ENCODE assay signal across 10 mouse cellular contexts in the genomic region with DNA sequence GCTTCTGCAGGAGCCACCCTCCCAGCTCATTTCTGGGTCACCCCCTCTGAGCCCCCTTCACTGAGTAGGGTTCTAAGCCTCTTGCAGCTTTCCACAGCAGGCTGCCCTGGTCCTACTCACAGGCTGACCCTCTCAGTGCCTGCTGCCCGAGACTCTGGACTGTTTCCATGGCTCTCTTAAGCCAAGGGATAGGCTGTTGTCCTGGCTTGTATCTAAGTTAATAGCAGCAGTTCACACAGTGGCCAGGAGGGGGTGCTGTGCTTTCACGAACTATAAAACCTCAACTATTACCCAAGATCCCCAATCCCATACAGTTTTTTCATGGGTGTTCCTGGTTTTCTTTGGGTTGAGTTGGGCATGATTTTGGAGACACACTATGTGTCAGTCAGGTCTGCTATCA. TPM values are rescaled to one million over a fixed set of nuclear protein-coding genes. Genes with fewer than 3 reads are reported as not detected.
DNase-seq lines count a peak whose midpoint lies in the region; ATAC-seq lines count a peak whose summit lies in the region.
"Had no signal": no experiment of that assay in that cellular context is flagged by ENCODE, and none has a peak within 500 bp of the region (broad histone marks: within the 10 kb centered on the region; RNA-seq: fewer than 3 reads in every experiment).

No protein-coding gene starts in this region.

- no peak overlapping the region for H3K27ac ChIP-seq in hindbrain, embryonic 10.5 days
- no peak overlapping the region for H3K27ac ChIP-seq in hindbrain, embryonic 12.5 days
- H3K27ac ChIP-seq: limb, embryonic 13.5 days had no signal

- no peak overlapping the region for H3K4me3 ChIP-seq in hindbrain, embryonic 10.5 days
- H3K4me3 ChIP-seq in hindbrain, embryonic 12.5 days: no peak overlapping the region
- H3K4me3 ChIP-seq: limb, embryonic 13.5 days had no signal

- H3K9ac ChIP-seq in hindbrain, embryonic 12.5 days: no peak overlapping the region
- H3K9ac ChIP-seq: limb, embryonic 13.5 days had no signal

- no peaks in the 10 kb centered on the region for H3K27me3 ChIP-seq in hindbrain, embryonic 10.5 days (ENCODE audit: insufficient read depth, poor library complexity, severe bottlenecking)
- no peaks in the 10 kb centered on the region for H3K27me3 ChIP-seq in hindbrain, embryonic 12.5 days

- peak; percentile 47 for DNase-seq in hindbrain, embryonic 10.5 days (ENCODE audit: low spot score)
- peak; percentile 80 for DNase-seq in CD4-positive, CD25-positive, alpha-beta regulatory T cell, adult 2 months (ENCODE audit: low read depth, low spot score)
- peak; percentile 74 for DNase-seq in ZHBTc4 (ENCODE audit: low read depth, low spot score)
- peak; percentile 16 for DNase-seq in embryo, embryonic 11.5 days (ENCODE audit: low read depth, low spot score)
- DNase-seq in layer of hippocampus, adult 9-11 months: peak; percentile 19
- peak; percentile 78 for DNase-seq in naive thymus-derived CD4-positive, alpha-beta T cell, adult 2 months (ENCODE audit: low read depth)
- peak; percentile 73 for DNase-seq in thymus, postnatal 4 days

- H3K36me3 ChIP-seq in hindbrain, embryonic 10.5 days: no peaks in the 10 kb centered on the region
- no peaks in the 10 kb centered on the region for H3K36me3 ChIP-seq in hindbrain, embryonic 12.5 days
- H3K36me3 ChIP-seq: limb, embryonic 13.5 days had no signal

- no peak overlapping the region for H3K4me2 ChIP-seq in hindbrain, embryonic 12.5 days (replicated peaks)
- H3K4me2 ChIP-seq: limb, embryonic 13.5 days had no signal

- ATAC-seq in hindbrain, embryonic 12.5 days (ENCODE audit: low FRiP score): no peak

- no peaks in the 10 kb centered on the region for H3K4me1 ChIP-seq in hindbrain, embryonic 10.5 days (replicated peaks)
- H3K4me1 ChIP-seq in hindbrain, embryonic 12.5 days: no peaks in the 10 kb centered on the region
- H3K4me1 ChIP-seq: limb, embryonic 13.5 days had no signal

- H3K9me3 ChIP-seq in hindbrain, embryonic 10.5 days: no peaks in the 10 kb centered on the region
- no peaks in the 10 kb centered on the region for H3K9me3 ChIP-seq in hindbrain, embryonic 12.5 days (replicated peaks)
- H3K9me3 ChIP-seq: limb, embryonic 13.5 days had no signal

- 36% methylated on average over 2 of the region's 2 CpGs for WGBS in hindbrain, embryonic 10.5 days
- WGBS in hindbrain, embryonic 12.5 days: 49% methylated on average over 2 of the region's 2 CpGs

RNA-seq across cellular contexts. Expression of a gene that starts 2.3 kb away (rescaled TPM):
- not detected in 2 replicates for polyA plus RNA-seq in hindbrain, embryonic 10.5 days (2016; fragmentation: Nextera tagmentation; extraction: Ambion mirVana)
- polyA plus RNA-seq in hindbrain, embryonic 12.5 days (2016; fragmentation: Nextera tagmentation; extraction: Ambion mirVana): 0.26 and 0.36 TPM in 2 replicates
- polyA plus RNA-seq: limb, embryonic 13.5 days; stomach, embryonic 14.5 days had no signal

RNA-seq across cellular contexts. Expression of a gene that starts 15.6 kb away (rescaled TPM):
- polyA plus RNA-seq in hindbrain, embryonic 10.5 days (2016; fragmentation: Nextera tagmentation; extraction: Ambion mirVana): 0.16 TPM in 2 replicates
- polyA plus RNA-seq in hindbrain, embryonic 12.5 days (2016; fragmentation: Nextera tagmentation; extraction: Ambion mirVana): 0.22 and 0.23 TPM in 2 replicates
- polyA plus RNA-seq: stomach, embryonic 14.5 days had no signal

RNA-seq across cellular contexts. Expression of a gene that starts 19.3 kb away (rescaled TPM):
- polyA plus RNA-seq in hindbrain, embryonic 10.5 days (2016; fragmentation: Nextera tagmentation; extraction: Ambion mirVana): 0.25 and 0.41 TPM in 2 replicates
- 0.42 and 0.62 TPM in 2 replicates for polyA plus RNA-seq in hindbrain, embryonic 12.5 days (2016; fragmentation: Nextera tagmentation; extraction: Ambion mirVana)

RNA-seq across cellular contexts. Expression of a gene that starts 43.4 kb away (rescaled TPM):
- 0.06 and 0.10 TPM in 2 replicates for polyA plus RNA-seq in hindbrain, embryonic 10.5 days (2016; fragmentation: Nextera tagmentation; extraction: Ambion mirVana)
- 0.30 TPM in 1 of 2 replicates, not detected in the other for polyA plus RNA-seq in hindbrain, embryonic 12.5 days (2016; fragmentation: Nextera tagmentation; extraction: Ambion mirVana)

RNA-seq across cellular contexts. Expression of a gene that starts 54.1 kb away (rescaled TPM):
- not detected in 2 replicates for polyA plus RNA-seq in hindbrain, embryonic 10.5 days (2016; fragmentation: Nextera tagmentation; extraction: Ambion mirVana)
- polyA plus RNA-seq in hindbrain, embryonic 12.5 days (2016; fragmentation: Nextera tagmentation; extraction: Ambion mirVana): not detected in 2 replicates
- polyA plus RNA-seq: limb, embryonic 13.5 days had no signal

Comparison
In these comparisons a context has a peak if more than half of its experiments do, and no peak if none do; other contexts are left out.
1. DNase-seq: peak in every context shown above with its lines; median percentile 80 in CD4-positive, CD25-positive, alpha-beta regulatory T cell, adult 2 months; 78 in naive thymus-derived CD4-positive, alpha-beta T cell, adult 2 months; 74 in ZHBTc4; 73 in thymus, postnatal 4 days; 47 in hindbrain, embryonic 10.5 days; 19 in layer of hippocampus, adult 9-11 months; 16 in embryo, embryonic 11.5 days.